Mouse (Mus musculus) hindbrain, embryonic 10.5 days (tissue): ENCODE measurements at regions not wholly inside any gene's neighbourhood (a gene's known extent, or its start where the extent isn't known, plus 50 kb on each side); places are given as distances from the start of the nearest gene placed in this dataset.

Experiments used
- DNase-seq: peaks from one replicate; pipeline ENCODE4 v3.0.0-alpha.2; 2017; ENCODE audit warnings: low spot score
- H3K27ac ChIP-seq: fragments of 300-500 bp; sonication (generic); 2 replicates; pipeline ENCODE4 v1.5.1; 2016; ENCODE audit warnings: mild to moderate bottlenecking, moderate library complexity
- H3K27me3 ChIP-seq: fragments of 300-500 bp; sonication (generic); 2 replicates; pipeline ENCODE4 v1.6.1; 2016; ENCODE audit warnings: mild to moderate bottlenecking; ENCODE audit not compliant: poor library complexity, insufficient read depth, severe bottlenecking
- H3K36me3 ChIP-seq: fragments of 300-500 bp; sonication (generic); 2 replicates; pipeline ENCODE4 v1.6.1; 2016; ENCODE audit warnings: mild to moderate bottlenecking, moderate library complexity
- H3K4me1 ChIP-seq: fragments of 300-500 bp; sonication (generic); replicated peaks from 2 replicates; pipeline ENCODE4 v1.6.1; 2016; ENCODE audit warnings: mild to moderate bottlenecking
- H3K4me3 ChIP-seq: fragments of 300-500 bp; sonication (generic); 2 replicates; pipeline ENCODE4 v1.5.1; 2016; ENCODE audit warnings: mild to moderate bottlenecking, moderate library complexity
- H3K9me3 ChIP-seq: fragments of 300-500 bp; sonication (generic); 2 replicates; pipeline ENCODE4 v1.6.1; 2016; ENCODE audit warnings: mild to moderate bottlenecking, moderate library complexity
- WGBS: fragments of 180-500 bp; shearing (Covaris S2); methylation state at CpG from one replicate; pipeline ENCODE4 v1.1.7; 2016; 5-methylcytosine and 5-hydroxymethylcytosine counted together

DNA sequence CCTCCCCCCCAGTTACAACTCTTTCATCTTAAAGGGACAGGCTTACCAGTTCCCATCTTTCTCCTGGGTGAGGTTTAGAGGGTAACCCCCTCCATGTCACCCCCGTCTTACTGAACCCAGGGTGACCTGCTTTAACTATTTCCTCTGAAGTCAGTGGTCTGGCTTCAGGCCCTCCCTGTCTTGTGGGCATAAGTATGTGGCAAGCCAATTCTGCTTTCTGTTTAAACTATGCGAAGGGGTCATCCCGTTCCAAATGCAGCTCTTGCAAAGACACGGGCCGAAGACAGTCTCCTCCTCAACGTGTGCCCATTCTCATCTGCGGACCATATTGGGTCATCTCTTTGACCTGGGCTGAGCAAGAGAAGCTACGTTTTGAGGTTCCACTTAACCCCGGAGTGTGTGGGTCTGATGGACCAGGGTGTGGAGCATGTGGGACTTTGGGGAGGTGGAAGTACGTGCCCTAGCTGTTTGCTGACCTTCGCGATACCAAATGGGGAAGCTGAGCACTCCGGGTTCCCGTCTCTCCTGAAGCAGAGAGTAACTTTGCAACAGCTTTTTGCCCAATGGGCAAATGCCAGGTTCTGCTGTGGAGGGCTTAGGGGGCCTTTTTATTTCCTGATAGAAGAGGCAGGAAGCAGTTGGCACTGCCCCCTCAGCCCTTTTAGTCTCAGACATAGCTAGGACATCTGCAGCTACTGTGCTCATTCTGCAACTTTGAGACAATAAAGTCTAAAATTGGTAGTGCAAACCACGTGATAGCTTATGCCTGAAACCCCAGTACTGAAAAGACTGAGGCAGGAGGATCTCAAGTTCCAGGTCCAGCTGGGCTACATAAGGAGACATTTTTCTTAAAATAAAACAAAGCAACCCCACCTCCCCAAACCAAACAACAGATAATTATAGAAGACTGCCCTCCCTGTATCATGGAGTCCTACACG lies 56.3 kb upstream of the Mdm1 start:
- DNase-seq: no peak
- H3K4me1 ChIP-seq: peaks cover 13% of the 10 kb centered on the region
- H3K9me3 ChIP-seq: no peaks in the 10 kb centered on the region
- no peak overlapping the region for H3K27ac ChIP-seq
- WGBS: 93% methylated on average over 16 of the region's 16 CpGs
- no peaks in the 10 kb centered on the region for H3K36me3 ChIP-seq
- no peak overlapping the region for H3K4me3 ChIP-seq
- H3K27me3 ChIP-seq: no peaks in the 10 kb centered on the region

DNA sequence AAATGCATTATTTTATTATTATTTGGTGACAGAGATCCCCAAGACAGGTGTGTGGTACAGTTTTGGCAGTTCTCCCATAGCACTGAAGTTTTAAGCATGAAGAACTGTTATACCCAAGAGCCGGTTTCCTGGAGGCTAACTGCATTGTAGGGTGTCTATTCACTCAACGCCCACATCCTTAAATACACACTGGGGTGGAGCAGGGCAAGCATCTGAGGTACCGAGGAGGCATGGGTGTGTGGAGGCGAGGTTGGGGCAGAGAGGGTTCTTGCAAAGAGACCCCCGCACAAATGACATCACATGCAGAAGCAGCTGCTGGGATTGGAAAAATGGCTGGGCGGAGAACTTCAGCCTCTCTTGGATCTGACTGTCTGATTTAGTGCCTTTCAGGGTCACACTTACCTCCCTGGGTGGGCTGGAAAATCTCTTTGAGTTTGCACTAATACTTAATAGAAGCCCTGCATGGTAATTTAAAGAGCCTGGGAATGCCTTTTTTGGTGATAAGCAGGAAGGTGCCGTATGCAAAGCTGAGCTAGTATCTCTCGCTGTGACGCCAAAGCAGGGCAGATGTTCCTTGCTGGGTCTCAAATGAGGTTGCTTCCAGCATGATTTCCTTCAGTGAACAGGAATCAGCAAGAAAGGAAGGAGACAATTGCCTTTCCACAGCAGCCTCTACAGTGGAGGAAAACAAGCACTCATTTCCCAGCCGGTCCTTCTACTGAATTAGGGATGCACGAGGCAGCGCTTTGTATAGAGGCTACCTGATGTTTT lies 53.9 kb upstream of the Mdm1 start:
- Histone ChIP-seq H3K4me1 (peaks cover 23% of the 10 kb centered on the region), H3K36me3 (no peaks in the 10 kb centered on the region), H3K9me3 (no peaks in the 10 kb centered on the region), H3K27me3 (no peaks in the 10 kb centered on the region), H3K27ac (peak overlapping the region; percentile 40), H3K4me3 (no peak overlapping the region)
- DNase-seq: no peak
- WGBS: 20% methylated on average over 12 of the region's 12 CpGs

DNA sequence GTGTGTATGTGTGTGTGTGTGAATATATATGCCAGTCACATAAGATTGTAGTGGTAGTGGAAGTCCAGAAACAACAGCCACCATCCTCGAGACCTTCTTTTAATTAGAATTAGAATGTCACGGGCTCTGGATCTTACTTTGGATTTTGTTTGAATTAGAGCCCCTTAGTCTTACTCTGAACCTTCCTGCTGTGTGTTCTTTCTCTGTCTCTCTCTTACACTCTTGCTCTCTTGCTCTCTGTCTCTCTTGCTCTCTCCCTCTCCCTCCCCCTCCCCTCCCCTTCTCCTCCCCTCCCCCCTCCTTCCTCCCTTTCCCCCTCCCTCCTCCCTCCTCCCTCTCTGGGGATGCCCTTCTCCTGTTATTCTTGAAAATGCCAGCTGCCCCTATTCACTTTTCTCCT lies 53.1 kb upstream of the Mdm1 start:
- Histone ChIP-seq H3K27me3 (no peaks in the 10 kb centered on the region), H3K4me1 (peaks cover 28% of the 10 kb centered on the region), H3K36me3 (no peaks in the 10 kb centered on the region), H3K9me3 (no peaks in the 10 kb centered on the region), H3K27ac (peak overlapping the region; percentile 40; the same call in 1 of the 2 replicates), H3K4me3 (no peak overlapping the region)
- DNase-seq: no peak
- 36% methylated on average over 2 of the region's 2 CpGs for WGBS

DNA sequence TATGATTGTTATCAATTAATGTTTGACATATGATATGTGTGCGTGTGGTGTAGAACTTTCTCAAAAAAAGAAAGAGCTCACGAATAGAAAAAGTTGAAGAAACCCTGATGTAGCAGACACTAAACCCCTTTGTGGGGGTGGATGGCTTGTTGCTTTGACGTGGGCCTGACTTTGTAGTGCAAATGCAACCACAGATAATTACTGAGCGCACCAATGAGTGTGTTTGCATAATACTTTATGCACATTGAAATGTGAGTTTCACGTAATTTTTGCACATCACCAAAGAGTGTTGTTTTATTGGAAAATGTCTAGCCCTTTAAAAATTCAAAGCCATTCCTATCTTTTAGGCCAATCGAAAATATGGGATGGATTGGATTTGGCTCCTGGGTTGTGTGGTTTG lies 51.7 kb upstream of the Mdm1 start:
- no peak overlapping the region for H3K27ac ChIP-seq
- DNase-seq: no peak
- no peaks in the 10 kb centered on the region for H3K36me3 ChIP-seq
- peaks cover 32% of the 10 kb centered on the region for H3K4me1 ChIP-seq
- WGBS: 85% methylated on average over 6 of the region's 6 CpGs
- no peak overlapping the region for H3K4me3 ChIP-seq
- no peaks in the 10 kb centered on the region for H3K27me3 ChIP-seq
- no peaks in the 10 kb centered on the region for H3K9me3 ChIP-seq

DNA sequence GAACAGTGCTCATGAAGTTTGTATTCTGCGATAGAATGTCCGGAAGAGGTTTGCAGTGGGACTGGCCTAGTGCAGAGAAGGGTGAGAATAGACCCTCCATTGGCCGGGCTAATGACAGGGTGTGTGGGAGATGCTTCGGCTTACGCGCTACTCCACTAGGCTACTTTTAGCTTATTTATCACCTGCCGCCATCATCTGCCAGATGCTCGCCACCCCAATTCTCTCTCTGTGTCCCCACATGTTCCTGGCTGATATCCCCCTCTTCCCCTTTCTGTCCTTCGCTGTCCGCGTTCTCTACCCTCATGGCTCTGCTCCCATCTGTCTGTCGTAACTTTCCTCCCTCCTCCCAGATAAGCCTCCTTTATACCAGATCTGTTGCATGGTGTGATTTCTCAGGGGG lies 50.1 kb upstream of the Mdm1 start:
- no peaks in the 10 kb centered on the region for H3K27me3 ChIP-seq
- no peaks in the 10 kb centered on the region for H3K9me3 ChIP-seq
- no peak overlapping the region for H3K27ac ChIP-seq
- no peak for DNase-seq
- peaks cover 32% of the 10 kb centered on the region for H3K4me1 ChIP-seq
- H3K36me3 ChIP-seq: no peaks in the 10 kb centered on the region
- WGBS: 92% methylated on average over 12 of the region's 12 CpGs
- no peak overlapping the region for H3K4me3 ChIP-seq
